Mouse (Mus musculus): ENCODE measurements around the gene E430018J23Rik. TPM values are rescaled to one million over a fixed set of nuclear protein-coding genes. Genes with fewer than 3 reads are reported as not detected.

Gene E430018J23Rik
- polyA plus RNA-seq (2017; shearing (Covaris generic)) = 7.6 TPM

DNA sequence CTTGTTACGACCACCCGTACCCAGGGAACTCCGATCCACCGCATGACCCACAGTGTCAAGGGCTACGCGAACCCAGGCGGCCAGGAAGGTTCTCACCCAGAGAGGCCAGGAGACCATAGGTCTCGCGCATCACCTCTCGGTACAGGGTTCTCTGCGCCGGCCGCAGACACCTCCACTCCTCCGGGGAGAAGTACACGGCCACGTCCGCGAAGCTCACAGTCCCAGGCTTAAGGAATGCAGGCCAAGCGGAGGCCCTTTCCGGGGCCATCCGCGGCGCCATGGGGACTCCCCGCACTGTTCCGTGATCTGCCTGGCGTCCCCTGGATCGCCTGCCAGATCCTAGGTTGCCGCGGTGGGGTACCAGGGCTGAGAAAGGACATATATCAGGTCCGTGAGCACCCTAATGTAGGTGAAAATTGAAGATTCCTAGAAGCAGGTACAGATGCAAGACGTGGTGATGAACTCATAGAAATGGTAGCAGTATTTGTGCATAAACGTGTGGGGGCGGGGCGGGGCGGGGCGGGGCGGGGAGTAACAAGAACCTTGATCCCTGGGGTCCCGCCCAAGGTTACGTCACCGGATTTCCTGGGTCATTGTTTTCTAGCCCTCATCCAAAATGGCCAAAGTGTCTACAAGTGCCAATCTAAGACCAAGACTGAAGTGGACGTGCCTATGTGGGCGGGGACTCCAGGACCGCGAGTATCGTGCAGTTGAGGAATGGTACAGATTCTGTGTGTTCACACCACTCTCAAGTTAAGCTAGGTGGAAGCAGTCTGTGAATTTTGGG, at the start of gene E430018J23Rik:
E430018J23Rik (minus strand) TSS at position 473 of the 787 bp plus-strand sequence.

DNA sequence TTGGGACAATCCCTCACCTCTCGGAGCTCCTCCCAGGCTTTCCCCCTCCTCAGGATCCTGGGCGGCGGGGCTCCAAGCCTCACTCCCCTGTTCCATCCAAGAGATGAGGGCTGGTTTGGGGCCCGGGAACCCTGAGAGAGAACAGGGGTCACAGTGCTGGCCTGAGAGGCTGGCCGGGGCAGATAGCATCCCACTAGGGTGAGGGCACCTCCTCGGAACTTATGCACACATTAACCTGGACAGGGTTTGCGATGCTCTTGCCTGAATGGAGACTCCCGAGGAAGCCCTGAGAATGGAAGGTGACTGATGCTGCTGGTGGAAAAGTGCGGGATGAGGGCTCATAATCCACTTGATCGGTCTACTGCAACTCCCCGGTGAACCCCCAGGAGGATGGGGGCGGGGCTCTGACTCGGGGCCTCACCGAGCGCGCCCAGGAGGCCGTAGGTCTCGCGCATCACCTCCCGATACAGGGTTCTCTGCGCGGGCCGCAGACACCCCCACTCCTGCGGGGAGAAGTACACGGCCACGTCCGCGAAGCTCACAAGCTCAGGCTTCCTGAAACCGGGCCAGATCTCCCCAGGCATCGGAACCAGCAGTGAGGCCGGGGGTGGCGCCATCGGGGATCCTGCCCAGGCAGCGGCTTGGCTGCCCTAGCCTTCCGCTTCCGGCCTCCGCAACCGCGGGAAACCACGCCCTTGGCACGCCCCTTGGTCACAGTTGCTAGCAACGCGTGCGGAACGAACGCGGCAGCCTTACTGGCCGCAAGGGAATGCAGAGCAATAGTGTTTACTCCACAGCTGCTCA, 28.2 kb upstream of the E430018J23Rik start, which contains the start of gene Zfp688:
Zfp688 (minus strand) TSS at position 681 of the 804 bp plus-strand sequence.

DNA sequence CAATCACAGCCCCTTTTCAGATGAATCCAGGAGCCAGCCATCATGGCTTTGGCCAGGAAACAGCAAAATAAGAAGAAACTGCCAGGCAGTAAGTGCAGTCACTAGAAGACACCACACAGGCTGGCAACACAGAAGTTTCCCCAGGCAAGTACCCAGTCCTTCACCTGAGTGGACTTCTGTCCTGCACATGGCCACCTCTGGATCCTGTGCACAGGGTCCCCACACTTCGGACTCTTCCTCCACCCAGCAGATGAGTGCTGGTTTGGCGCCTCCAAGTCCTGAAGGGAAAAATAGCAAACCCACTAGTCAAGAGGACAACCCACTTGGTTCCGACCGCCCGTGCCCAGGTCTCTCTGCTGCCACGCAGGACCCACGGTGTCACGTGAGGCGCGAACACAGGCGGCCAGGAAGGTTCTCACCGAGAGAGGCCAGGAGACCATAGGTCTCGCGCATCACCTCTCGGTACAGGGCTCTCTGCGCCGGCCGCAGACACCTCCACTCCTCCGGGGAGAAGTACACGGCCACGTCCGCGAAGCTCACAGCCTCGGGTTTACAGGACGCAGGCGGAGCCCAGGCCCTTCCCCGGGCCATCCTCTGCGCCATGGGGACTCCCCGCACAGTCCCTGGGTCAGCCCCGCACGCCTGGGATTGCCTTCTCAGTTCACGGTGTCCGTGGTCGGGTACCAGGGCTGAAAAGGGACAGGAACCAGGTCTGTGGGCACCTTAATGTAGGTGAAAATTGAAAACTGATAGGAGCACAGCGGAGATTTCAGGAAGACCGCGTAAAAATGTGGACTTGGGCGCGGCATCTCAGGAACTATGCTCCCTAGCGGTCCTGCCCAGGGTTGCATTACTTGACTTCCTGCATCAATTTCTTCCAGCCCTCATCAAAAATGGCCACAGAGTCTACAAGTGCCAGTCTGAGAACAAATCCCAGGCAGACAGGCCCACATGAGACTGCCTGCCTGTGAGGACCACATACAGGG, 12.9 kb upstream of the E430018J23Rik start, which contains the start of gene Zfp764:
Zfp764 (minus strand) TSS at position 821 of the 986 bp plus-strand sequence.

DNA sequence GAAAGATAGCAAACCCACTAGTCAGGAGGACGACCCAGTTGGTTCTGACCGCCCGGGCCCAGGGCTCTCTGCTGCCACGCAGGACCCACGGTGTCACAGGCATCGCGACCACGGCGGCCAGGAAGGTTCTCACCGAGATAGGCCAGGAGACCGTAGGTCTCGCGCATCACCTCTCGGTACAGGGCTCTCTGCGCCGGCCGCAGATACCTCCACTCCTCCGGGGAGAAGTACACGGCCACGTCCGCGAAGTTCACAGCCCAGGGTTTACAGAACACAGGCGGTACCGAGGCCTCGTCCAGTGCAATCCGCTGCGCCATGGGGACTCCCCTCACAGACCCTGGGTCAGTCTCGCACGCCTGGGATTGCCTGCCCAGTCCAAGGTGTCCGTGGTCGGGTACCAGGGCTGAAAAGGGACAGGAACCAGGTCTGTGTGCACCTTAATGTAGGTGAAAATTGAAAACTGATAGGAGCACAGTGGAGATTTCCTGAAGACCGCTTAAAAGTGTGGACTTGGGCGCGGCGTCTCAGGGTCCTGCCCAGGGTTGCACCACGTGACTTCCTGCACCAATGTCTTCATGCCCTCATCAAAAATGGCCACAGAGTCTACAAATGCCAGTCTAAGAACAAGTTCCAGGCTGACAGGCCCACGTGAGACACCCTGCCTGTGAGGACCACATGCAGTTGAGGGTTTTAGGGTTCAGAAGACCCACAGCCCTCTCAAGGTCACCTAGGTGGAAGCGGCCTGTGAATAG, 6.6 kb downstream of the E430018J23Rik start, which contains the start of gene 9130019O22Rik:
9130019O22Rik (minus strand) TSS at position 526 of the 752 bp plus-strand sequence.

DNA sequence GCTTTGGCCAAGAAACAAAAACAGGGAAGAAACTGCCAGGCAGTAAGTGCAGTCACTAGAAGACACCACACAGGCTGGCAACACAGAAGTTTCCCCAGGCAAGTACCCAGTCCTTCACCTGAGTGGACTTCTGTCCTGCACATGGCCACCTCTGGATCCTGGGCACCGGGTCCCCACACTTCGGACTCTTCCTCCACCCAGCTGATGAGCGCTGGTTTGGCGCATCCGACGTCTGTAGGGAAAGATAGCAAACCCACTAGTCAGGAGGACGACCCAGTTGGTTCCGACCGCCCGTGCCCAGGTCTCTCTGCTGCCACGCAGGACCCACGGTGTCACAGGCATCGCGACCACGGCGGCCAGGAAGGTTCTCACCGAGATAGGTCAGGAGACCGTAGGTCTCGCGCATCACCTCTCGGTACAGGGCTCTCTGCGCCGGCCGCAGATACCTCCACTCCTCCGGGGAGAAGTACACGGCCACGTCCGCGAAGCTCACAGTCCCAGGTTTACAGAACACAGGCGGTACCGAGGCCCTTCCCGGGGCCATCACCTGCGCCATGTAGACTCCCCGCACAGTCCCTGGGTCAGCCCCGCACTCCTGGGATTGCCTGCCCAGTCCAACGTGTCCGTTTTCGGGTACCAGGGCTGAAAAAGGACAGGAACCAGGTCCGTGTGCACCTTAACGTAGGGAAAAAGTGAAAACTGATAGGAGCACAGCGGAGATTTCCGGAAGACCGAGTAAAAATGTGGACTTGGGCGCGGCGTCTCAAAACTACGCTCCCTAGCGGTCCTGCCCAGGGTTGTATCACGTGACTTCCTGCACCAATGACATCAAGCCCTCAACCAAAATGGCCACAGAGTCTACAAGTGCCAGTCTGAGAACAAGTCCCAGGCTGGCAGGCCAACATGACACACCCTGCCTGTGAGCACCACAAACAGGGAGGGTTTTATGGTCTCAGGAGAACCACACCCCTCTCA, 17.9 kb downstream of the E430018J23Rik start, which contains the start of gene Zfp747:
Zfp747 (minus strand) TSS at position 780 of the 975 bp plus-strand sequence.

DNA sequence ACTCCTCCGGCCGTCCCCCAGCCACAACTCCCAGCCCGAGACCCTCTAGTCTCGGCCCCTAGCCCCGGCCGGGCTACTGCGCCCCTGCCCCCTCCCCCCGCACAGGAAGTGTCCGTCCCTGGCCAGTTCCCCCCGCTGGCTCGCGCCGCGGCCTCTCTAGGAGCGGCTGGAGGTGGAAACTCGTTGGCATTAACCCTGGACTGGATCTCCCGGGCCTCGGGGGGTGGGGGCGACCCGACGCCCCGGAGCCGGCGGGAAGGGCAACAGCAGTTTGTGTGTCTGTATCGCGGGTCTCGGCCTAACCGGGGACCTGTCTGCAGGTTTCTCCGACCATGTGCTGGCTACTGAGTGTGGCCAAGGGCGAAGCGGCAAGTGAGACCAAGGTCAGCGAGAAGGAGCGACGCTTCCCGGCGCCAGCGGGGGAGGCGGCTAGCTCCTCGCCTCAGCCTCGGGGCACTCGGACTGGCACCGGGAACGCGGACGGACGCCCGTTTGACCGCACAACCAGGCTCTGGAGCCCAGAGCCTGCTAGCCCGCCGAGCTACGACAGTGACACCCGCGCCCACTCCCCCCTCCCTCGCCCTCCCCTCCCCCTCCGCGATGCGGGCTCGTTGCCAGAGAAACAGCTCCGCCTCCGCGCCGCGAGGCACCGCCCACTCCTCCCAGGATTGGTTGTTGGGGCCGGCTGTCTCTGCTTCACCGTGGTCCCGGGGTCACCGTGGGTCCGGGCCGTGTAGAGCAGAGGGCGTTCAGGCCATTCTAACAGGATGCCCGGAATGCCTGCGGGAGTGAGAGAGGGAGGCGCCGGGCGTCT, 47.7 kb downstream of the E430018J23Rik start, which contains the start of gene Zfp768:
Zfp768 (minus strand) TSS at position 78 of the 814 bp plus-strand sequence.

Other genes with a start within 250 kb of the E430018J23Rik start
- 47.5 TPM for gene Cd2bp2, start 197.6 kb downstream of the E430018J23Rik start, polyA plus RNA-seq (2017; shearing (Covaris generic))
- 47.3 TPM for gene Tbc1d10b, start 185.2 kb downstream of the E430018J23Rik start, polyA plus RNA-seq (2017; shearing (Covaris generic))
- 25.5 TPM for gene Mylpf, start 184.7 kb downstream of the E430018J23Rik start, polyA plus RNA-seq (2017; shearing (Covaris generic))
- gene Zfp553, start 160.6 kb downstream of the E430018J23Rik start, polyA plus RNA-seq (2017; shearing (Covaris generic)) = 15.9 TPM
- gene Sept1, start 160.5 kb downstream of the E430018J23Rik start, polyA plus RNA-seq (2017; shearing (Covaris generic)) = 528 TPM
- gene Zfp771, start 149.4 kb downstream of the E430018J23Rik start, polyA plus RNA-seq (2017; shearing (Covaris generic)) = 7.6 TPM
- 10.1 TPM for gene Dctpp1, start 132.9 kb downstream of the E430018J23Rik start, polyA plus RNA-seq (2017; shearing (Covaris generic))
- 26.9 TPM for gene Sephs2, start 119.6 kb downstream of the E430018J23Rik start, polyA plus RNA-seq (2017; shearing (Covaris generic))
- 168 TPM for gene Itgal, start 97.4 kb downstream of the E430018J23Rik start, polyA plus RNA-seq (2017; shearing (Covaris generic))
- gene Zfp768, start 48.0 kb downstream of the E430018J23Rik start, polyA plus RNA-seq (2017; shearing (Covaris generic)) = not detected
- gene Zfp747, start 17.6 kb downstream of the E430018J23Rik start, polyA plus RNA-seq (2017; shearing (Covaris generic)) = 28.3 TPM
- 7.7 TPM for gene 9130019O22Rik, start 6.5 kb downstream of the E430018J23Rik start, polyA plus RNA-seq (2017; shearing (Covaris generic))
- 17.1 TPM for gene Zfp764, start 13.2 kb upstream of the E430018J23Rik start, polyA plus RNA-seq (2017; shearing (Covaris generic))
- 23.4 TPM for gene Zfp688, start 28.4 kb upstream of the E430018J23Rik start, polyA plus RNA-seq (2017; shearing (Covaris generic))
- gene Zfp689, start 55.5 kb upstream of the E430018J23Rik start, polyA plus RNA-seq (2017; shearing (Covaris generic)) = 12.4 TPM
- gene Prr14, start 66.0 kb upstream of the E430018J23Rik start, polyA plus RNA-seq (2017; shearing (Covaris generic)) = 147 TPM
- 15.9 TPM for gene Fbrs, start 85.6 kb upstream of the E430018J23Rik start, polyA plus RNA-seq (2017; shearing (Covaris generic))
- 92.2 TPM for gene Srcap, start 118.4 kb upstream of the E430018J23Rik start, polyA plus RNA-seq (2017; shearing (Covaris generic))
- 5.2 TPM for gene Gm42715, start 126.0 kb upstream of the E430018J23Rik start, polyA plus RNA-seq (2017; shearing (Covaris generic))
- 10.2 TPM for gene Tmem265, start 167.8 kb upstream of the E430018J23Rik start, polyA plus RNA-seq (2017; shearing (Covaris generic))
- 113 TPM for gene Phkg2, start 179.7 kb upstream of the E430018J23Rik start, polyA plus RNA-seq (2017; shearing (Covaris generic))
- 0.46 TPM for gene Ccdc189, start 195.0 kb upstream of the E430018J23Rik start, polyA plus RNA-seq (2017; shearing (Covaris generic))
- 137 TPM for gene Rnf40, start 195.1 kb upstream of the E430018J23Rik start, polyA plus RNA-seq (2017; shearing (Covaris generic))
- 0.85 TPM for gene Zfp629, start 222.2 kb upstream of the E430018J23Rik start, polyA plus RNA-seq (2017; shearing (Covaris generic))